Mouse (Mus musculus) spleen, postnatal 10 days (tissue): ENCODE data around the gene Serpine1.

ENCODE experiments used
- DNase-seq, 2 experiments: peaks; one replicate each; pipeline ENCODE4 v3.0.0; 2021 to 2022; ENCODE audit warnings: low spot score in 2 of 2

Serpine1 gene

GRCm38 (mm10) chr5:137054873-137055272 lies 17.2 kb downstream of the Serpine1 start:
- no peak for DNase-seq

DNA sequence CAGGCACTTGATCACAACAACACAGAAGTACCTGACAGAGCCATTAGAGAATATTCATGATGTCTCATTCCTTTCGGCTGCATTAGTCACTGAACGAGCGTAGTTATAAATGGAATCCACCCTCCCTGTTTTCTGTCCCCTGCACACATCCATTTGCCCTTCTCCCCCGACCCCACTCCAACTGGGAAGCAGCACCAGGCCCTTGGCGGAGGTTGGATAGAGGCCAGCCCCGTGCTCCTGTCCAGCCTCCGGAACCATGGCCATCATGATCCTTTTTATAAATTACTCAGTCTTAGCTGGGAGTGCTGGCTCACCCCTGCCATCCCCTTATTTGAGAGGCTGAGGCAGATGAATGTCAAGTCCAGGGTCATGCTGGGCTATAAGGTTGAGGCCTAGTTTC lies 17.8 kb downstream of the Serpine1 start:
- DNase-seq: no peak

DNA sequence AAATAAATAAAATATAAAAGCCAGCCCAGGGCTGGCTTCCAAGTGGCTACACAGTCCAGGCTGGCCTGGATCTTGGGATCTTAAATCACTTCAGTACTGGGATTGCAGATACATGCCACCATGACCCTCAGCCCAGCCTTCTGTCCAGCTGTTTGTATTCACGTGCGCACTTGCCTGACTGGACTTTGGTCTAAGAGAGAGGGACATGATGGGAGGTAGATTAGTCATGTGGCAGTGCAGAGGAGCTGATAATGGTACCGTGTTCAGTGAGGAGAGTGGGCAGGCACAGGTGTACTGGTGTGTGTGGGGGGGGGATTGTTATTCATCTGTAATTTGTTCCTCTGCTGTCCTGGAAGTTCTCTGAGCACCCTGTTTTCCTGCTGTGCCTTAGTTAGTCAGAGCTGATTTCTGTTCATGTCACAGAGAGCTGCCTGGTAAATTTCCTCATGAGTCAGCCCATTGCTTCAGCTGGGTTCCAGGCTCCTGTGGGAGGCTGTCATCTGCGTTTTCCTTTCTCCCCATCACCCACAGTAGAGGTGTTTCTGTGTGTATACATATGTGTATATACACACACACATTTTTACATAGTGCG lies 20.1 kb downstream of the Serpine1 start:
- DNase-seq: no peak

- DNase-seq: no peak
Observed at GRCm38 (mm10) chr5:137051125-137051524, 20.9 kb downstream of the Serpine1 start.

DNA sequence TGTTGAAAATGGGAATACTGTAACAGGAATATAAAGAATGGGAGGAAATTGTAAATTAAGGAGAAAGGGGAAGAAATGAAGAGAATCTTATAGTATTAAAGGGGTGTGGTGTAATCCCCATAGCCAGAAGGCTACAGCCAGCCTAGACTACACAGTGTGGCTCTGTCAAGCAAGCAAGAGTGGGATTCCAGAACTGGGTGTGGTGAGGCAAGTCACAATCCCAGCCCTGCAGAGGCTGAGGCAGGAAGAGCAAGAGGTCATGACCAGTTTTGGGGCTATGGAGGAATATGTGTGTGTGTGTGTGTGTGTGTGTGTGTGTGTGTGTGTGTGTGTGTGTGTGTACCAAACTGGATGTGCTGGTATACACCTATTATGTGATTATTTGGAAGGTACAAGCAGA lies 25.1 kb downstream of the Serpine1 start:
- no peak for DNase-seq

GRCm38 (mm10) chr5:137046324-137046718 lies 25.7 kb downstream of the Serpine1 start:
- DNase-seq: no peak

GRCm38 (mm10) chr5:137045402-137046323 lies 26.4 kb downstream of the Serpine1 start, which contains the start of gene Ap1s1:
Gene Ap1s1, minus strand, starts transcription at chr5:137046135.
- peak; percentile 75 to 91 for DNase-seq

- DNase-seq: no peak
Observed at GRCm38 (mm10) chr5:137043997-137044396, 28.1 kb downstream of the Serpine1 start.

DNA sequence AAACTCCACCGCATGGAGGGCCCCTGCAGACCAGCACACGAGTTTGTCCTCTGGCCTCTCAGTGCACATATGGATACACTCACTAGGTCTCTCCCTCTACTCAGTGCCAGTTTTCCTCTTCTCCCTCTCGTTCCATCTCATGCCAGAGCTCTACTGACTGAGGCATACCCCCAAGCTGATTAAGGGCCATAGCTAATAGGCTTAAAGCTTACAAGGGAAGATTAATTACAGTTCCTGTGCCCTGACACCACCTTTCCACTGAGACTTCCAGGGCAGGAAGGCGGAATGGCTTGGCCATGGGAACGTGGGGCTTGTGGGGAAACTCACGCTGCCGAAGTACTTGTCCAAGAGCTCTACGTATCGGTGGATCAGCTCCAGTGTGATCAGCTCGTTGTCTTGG lies 30.6 kb downstream of the Serpine1 start:
- DNase-seq: no peak

DNA sequence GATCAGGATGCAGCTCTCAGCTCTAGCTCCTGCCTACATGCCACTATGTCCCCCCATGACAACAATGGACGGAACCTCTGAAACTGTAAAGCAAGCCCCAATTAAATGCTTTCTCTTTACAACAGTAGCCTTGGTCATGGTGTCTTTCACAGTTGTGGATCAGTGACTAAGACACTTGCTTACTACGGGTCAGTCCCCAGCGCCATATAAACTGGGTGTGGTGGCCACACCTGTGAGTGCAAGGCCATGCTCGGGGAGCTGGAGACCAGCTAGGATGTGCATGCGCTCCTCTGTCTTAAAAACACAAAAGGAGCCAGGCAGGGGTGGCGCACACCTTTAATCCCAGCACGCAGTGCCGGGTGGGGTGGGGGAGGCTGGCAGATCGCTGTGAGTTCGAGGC lies 32.6 kb downstream of the Serpine1 start:
- DNase-seq: no peak

DNA sequence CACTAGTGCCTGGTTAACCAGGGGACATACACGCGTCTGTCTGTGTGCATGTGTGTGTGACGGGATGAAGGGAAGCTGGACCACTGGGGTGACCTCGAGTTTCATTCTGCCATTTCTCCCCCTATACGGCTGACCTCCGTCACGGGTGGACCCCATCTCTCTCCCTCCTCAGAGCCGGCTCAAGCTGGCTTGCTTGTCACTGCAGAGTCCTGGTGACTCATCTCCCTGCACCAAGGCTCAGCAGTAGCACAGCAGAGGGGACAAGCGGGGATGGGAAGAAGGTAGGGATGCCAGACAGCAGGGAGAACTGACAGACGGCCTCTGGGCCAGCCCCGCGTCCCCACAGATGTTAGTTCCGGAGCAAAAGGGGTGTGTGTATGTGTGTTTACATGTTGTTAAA lies 35.9 kb downstream of the Serpine1 start:
- DNase-seq: no peak

DNA sequence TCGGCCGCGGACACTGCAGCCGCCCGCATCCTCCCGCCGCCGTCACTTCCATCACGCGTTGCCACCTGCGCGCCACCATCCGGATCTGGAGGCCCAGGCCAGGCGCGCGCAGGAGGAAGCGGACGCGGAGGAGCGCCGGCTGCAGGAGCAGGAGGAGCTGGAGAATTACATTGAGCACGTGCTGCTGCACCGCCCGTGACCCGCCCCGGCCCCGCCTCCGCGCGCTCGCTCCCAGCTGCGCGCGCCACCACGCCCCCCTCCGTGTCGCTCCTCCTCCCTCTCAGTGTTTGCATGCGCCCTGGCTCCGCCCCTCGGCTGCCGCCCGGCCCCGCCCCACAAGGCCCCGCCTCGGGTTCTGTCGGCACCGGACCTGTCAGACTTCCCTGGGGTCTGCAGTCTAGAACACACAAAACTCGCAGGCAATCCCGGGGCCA lies 39.4 kb downstream of the Serpine1 start:
- DNase-seq: peak; percentile 70 to 92

DNA sequence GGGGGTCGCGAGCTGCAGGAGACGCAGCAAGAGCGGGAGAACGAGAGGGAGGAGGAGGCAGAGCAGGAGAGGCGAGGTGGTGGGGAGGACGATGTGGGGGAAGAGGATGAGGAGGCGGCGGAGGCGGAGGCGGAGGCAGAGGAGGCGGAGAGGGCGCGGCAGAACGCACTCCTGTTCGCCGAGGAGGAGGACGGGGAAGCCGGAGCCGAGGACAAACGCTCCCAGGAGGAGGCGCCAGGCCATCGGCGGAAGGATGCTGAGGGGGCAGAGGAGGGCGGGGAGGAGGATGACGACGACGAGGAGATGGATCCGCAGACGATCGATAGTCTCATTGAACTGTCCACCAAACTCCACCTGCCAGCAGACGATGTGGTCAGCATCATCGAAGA lies 40.0 kb downstream of the Serpine1 start:
- peak; percentile 16 to 28 for DNase-seq

- DNase-seq: peak; percentile 8 to 30
Observed at GRCm38 (mm10) chr5:137031076-137032032, 40.7 kb downstream of the Serpine1 start.

- no peak for DNase-seq
Observed at GRCm38 (mm10) chr5:137030416-137030810, 41.7 kb downstream of the Serpine1 start.

- DNase-seq: peak; percentile 88 to 96
Observed at GRCm38 (mm10) chr5:137029643-137030415, 42.2 kb downstream of the Serpine1 start.

- no peak for DNase-seq
Observed at GRCm38 (mm10) chr5:137029273-137029585, 42.8 kb downstream of the Serpine1 start.

DNA sequence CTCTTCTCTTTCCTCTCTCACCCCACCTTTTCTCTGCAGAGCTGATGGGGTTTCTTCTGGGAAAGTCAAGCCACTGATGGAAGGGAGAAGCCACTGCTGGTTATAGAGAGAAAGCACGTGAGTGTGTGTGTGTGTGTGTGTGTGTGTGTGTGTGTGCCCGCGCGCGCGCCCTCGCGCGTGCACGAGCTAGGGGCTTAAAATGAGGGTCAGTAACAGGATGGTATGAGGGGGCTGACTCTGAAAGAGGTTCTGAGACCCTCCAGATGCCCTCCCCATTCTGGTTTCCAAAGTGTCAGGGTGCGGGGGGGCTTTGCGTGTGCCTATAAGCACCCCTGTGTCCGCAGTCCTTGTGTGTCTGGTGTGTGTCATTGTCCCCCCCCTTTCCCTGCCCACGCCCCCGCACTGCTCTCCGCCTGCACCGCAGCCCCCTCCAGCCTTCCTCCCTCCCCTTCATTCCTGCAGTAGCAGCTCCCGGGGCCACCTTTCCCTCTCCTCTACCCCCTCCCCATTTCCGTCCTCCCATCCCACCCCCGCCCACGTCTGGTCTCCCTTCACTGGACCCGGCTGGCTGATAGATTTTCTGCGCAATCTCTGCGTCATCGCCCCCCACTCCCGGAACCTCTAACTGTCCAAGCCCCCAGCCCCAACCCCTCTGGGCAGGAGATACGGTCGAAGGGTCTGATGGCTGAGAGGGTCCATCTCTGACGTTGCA lies 43.4 kb downstream of the Serpine1 start:
- no peak for DNase-seq

GRCm38 (mm10) chr5:137026092-137026491 lies 46.0 kb downstream of the Serpine1 start, which contains the start of gene Vgf:
Gene Vgf, plus strand, starts transcription at chr5:137026392.
- no peak for DNase-seq

GRCm38 (mm10) chr5:137025132-137025531 lies 46.9 kb downstream of the Serpine1 start:
- peak; percentile 81 to 90 for DNase-seq

GRCm38 (mm10) chr5:137024318-137024717 lies 47.8 kb downstream of the Serpine1 start:
- DNase-seq: no peak
